Mouse (Mus musculus) Patski (cell line): Measurements from ENCODE around the gene Gm28308. TPM values are rescaled to one million over a fixed set of nuclear protein-coding genes. Genes with fewer than 3 reads are reported as not detected.

Experiments
- ATAC-seq: fragments of 100-300 bp; one replicate; pipeline ENCODE4 v1.8.0; 2021
- CTCF ChIA-PET: fragments of 350-600 bp; sonication (Branson Sonifier 250); formaldehyde crosslinking; loops from one replicate; lab custom pipeline; 2022; ENCODE audit warnings: inconsistent platforms; lab: Charles Lee
- POLR2A ChIA-PET: fragments of 350-600 bp; sonication (Branson Sonifier 250); formaldehyde crosslinking; loops from one replicate; lab custom pipeline; 2022; ENCODE audit warnings: antibody characterized with exemption, inconsistent platforms; lab: Charles Lee
- DNase-seq: peaks from one replicate; pipeline ENCODE4 v3.0.0-alpha.2; 2011; ENCODE audit warnings: low read depth, low spot score
- H3K27me3 ChIP-seq: fragments of 371-371 bp; one replicate; pipeline ENCODE4 v1.5.1; 2021
- CTCF ChIP-seq: fragments of 100-300 bp; IDR thresholded peaks from one replicate; pipeline ENCODE4 v1.5.1; 2021
- in situ Hi-C: fragments of 300-500 bp; cut with MboI; formaldehyde crosslinking; loops from 3 replicates; pipeline ENCODE4 v1.11.1; 2018; ENCODE audit warnings: low pct_unique_long_range_greater_than_20kb, mixed read lengths
- polyA plus RNA-seq: library from polyadenylated mRNA; unstranded; gene quantifications from one replicate; pipeline ENCODE4 v1.2.3, GENCODE M21; 2021

The Gm28308 gene
- polyA plus RNA-seq, 1 experiment from 2014 or later: 8.7 TPM

DNA sequence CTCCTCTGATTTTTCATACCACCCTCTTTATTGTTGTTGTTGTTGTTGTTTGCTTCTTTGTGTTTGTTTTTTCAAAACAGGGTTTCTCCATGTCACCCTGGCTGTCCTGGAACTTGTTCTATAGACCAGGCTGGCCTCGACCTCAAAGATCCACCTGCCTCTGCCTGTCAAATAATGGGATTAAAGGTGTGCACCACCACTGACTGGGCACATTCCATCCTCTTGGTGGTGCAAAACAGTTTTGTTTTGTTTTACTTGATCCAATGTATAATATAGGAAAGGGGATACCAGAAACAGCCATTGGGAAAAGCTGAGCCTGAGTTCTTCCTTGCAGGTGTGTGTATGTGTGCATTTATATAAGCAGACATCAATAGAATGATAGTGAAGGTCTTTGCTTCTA, 26.6 kb downstream of the Gm28308 start:
- in situ Hi-C loops: no loop called here
- DNase-seq (no peak), ATAC-seq (no peak)
- ChIA-PET POLR2A (no interaction called here), CTCF (interaction anchor here (1.2 to 1.8 kb wide), 2 partner anchors 18 to 185 kb away, joined by 3 to 6 read pairs; partner anchors contain the start of gene Hoxa5)
- TF ChIP-seq CTCF: no peak
- H3K27me3 ChIP-seq: no peaks in the 10 kb centered on the region

DNA sequence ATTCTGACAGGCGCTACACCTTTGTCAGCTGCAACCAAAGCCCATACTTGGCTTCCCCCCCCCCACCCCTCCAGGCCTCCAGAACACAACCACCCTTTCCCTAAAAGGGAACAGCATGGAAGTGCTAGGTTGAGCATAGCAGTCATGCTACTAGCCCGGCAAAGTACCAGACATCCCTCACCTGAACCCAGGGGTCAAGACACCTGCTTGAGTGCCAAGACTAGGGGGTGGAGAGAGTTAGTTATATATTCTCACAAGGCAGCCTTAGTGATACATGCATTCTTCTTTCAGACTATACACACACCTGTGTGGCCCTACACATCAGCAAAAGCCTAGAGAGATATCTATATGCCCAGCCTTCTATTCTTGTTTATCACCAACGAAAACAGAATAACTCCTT, 27.3 kb downstream of the Gm28308 start:
- ChIA-PET POLR2A (interaction anchor here (0.6 to 16.4 kb wide), 4 partner anchors 12 to 515 kb away, joined by 3 to 378 read pairs (median 3); partner anchors contain the start of genes Gm28308, Hoxa10, Hoxa3 and Hoxa6), CTCF (no interaction called here)
- H3K27me3 ChIP-seq: no peaks in the 10 kb centered on the region
- DNase-seq (no peak), ATAC-seq (no peak)
- in situ Hi-C loops: no loop called here
- no peak for TF ChIP-seq CTCF

- in situ Hi-C loops: no loop called here
- no peaks in the 10 kb centered on the region for H3K27me3 ChIP-seq
- CTCF ChIA-PET: interaction anchor here (1.6 kb wide), 1 partner anchor 10 kb away, joined by 5 read pairs; no protein-coding TSS in a partner anchor
- no peak for ATAC-seq
- DNase-seq: no peak
- TF ChIP-seq CTCF: no peak
- POLR2A ChIA-PET: interaction anchor here (0.6 to 16.4 kb wide), 4 partner anchors 13 to 516 kb away, joined by 3 to 378 read pairs (median 3); partner anchors contain the start of genes Gm28308, Hoxa10, Hoxa3 and Hoxa6
Measured at GRCm38 (mm10) chr6:52185222-52185621, 27.9 kb downstream of the Gm28308 start.

- no peak for DNase-seq
- TF ChIP-seq CTCF: no peak
- no peaks in the 10 kb centered on the region for H3K27me3 ChIP-seq
- in situ Hi-C loops: no loop called here
- CTCF ChIA-PET: interaction anchor here (0.9 to 1.8 kb wide), 6 partner anchors 10 to 54 kb away, joined by 3 to 5 read pairs (median 4); partner anchors contain the start of genes Hoxa5 and Hoxa7
- POLR2A ChIA-PET: interaction anchor here (0.7 to 16.4 kb wide), 5 partner anchors 20 to 155 kb away, joined by 3 to 378 read pairs (median 4); partner anchors contain the start of genes Gm28308, Hoxa10, Hoxa3 and Hoxa5
- no peak for ATAC-seq
Measured at GRCm38 (mm10) chr6:52184668-52185067, 28.5 kb downstream of the Gm28308 start.

- in situ Hi-C loops: no loop called here
- TF ChIP-seq CTCF: no peak
- no peak for DNase-seq
- POLR2A ChIA-PET: interaction anchor here (1.0 to 16.4 kb wide), 6 partner anchors 9 to 63 kb away, joined by 3 to 378 read pairs (median 4); partner anchors contain the start of genes Gm28308, Hoxa10, Hoxa11 and Hoxa3
- CTCF ChIA-PET: interaction anchor here (0.7 to 1.8 kb wide), 16 partner anchors 8 to 185 kb away, joined by 3 to 7 read pairs (median 4); partner anchors contain the start of genes Gm28308, Hoxa10, Hoxa3 and Hoxa5
- no peaks in the 10 kb centered on the region for H3K27me3 ChIP-seq
- peak; percentile 22 for ATAC-seq
Measured at GRCm38 (mm10) chr6:52183311-52184080, 29.6 kb downstream of the Gm28308 start.

DNA sequence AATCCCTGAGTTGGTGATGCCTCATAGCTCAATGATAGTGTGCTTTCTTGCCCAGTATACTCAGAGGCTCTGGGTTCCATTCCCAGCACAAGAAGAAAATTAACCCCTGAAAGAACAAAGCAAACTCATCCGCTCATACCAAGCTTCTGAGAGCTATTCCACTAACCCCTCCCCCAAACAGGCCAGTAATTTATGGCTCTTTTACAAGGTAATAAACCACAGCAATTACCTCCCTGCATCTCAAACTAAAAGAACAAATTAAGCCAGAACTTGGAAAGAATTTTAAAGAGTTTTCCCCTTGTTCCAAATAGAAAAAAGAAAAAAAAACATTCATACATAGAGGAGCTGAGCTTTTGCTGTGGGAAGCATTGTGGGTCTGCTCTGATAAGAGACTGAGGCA, 30.3 kb downstream of the Gm28308 start:
- in situ Hi-C loops: no loop called here
- H3K27me3 ChIP-seq: no peaks in the 10 kb centered on the region
- POLR2A ChIA-PET: interaction anchor here (0.9 to 16.4 kb wide), 6 partner anchors 8 to 63 kb away, joined by 3 to 378 read pairs (median 4); partner anchors contain the start of genes Gm28308, Hoxa10, Hoxa11 and Hoxa3
- ATAC-seq (no peak), DNase-seq (no peak)
- TF ChIP-seq CTCF: no peak
- CTCF ChIA-PET: interaction anchor here (1.3 to 1.8 kb wide), 5 partner anchors 21 to 184 kb away, joined by 4 to 5 read pairs (median 5); partner anchors contain the start of gene Hoxa5

DNA sequence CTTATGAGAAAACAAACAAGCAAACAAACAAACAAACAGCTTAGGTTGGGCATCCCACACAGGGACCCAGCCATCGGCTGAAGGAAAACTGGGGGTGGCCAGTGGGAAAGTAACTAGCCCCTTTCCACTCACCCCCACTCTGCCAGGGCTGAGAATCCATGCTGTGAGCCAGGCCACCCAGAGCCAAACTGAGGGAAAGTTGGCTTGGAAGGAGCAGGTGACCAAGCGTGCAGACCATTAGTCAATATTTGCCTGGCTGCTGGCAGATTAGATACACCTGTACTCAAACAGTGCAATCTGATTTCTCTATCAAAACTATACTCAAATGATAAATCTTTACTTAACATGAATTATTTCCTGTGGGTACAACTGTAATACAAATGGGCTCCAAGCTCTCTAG, 31.1 kb downstream of the Gm28308 start:
- CTCF ChIA-PET: interaction anchor here (1.3 to 1.6 kb wide), 2 partner anchors 23 to 180 kb away, joined by 4 read pairs; partner anchors contain the start of gene Hoxa5

GRCm38 (mm10) chr6:52180726-52181125, 32.4 kb downstream of the Gm28308 start:
- ChIA-PET CTCF (interaction anchor here (1.6 kb wide), 1 partner anchor 20 kb away, joined by 4 read pairs; no protein-coding TSS in a partner anchor), POLR2A (interaction anchor here (16.4 kb wide), 1 partner anchor 44 kb away, joined by 378 read pairs; the partner anchor contains the start of genes Gm28308, Hoxa10, Hoxa3 and Hoxa6)
- no peaks in the 10 kb centered on the region for H3K27me3 ChIP-seq
- DNase-seq: no peak
- no peak for TF ChIP-seq CTCF
- ATAC-seq: no peak
- in situ Hi-C loops: no loop called here

More for the DNA sequence above, 31.1 kb downstream of the Gm28308 start:
- TF ChIP-seq CTCF: no peak
- in situ Hi-C loops: no loop called here
- no peaks in the 10 kb centered on the region for H3K27me3 ChIP-seq
- POLR2A ChIA-PET: interaction anchor here (0.6 to 16.4 kb wide), 6 partner anchors 7 to 1406 kb away, joined by 3 to 378 read pairs (median 4); partner anchors contain the start of genes Gm28308, Hoxa10, Hoxa3 and Hoxa6
- DNase-seq (no peak), ATAC-seq (no peak)

DNA sequence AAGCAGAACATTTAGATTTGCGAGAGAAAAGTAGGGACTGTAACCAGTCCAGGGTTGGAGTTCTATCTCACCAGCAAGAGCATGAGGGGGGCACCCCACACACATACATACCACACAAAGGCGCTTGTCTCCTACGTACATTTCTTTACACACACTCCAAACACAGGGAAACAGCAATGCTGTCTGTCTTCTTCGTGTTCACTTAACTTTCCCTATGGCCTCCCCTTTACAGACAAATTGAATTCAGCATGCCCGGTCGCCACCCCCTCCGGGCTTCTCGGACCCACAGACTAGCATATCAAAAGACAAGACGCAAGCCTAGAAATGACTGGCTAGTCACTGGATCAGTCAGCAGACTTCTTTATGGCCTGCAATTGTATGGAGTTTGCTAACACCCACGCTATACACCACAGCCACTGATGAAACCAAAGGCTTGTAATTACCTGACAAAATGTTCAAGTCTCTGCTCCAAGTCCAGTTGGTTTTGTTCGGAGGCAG, 32.9 kb downstream of the Gm28308 start:
- in situ Hi-C loops: no loop called here
- ATAC-seq (no peak), DNase-seq (no peak)
- CTCF ChIA-PET: interaction anchor here (0.7 to 1.6 kb wide), 3 partner anchors 20 to 30 kb away, joined by 3 to 4 read pairs (median 3); no protein-coding TSS in a partner anchor
- POLR2A ChIA-PET: interaction anchor here (1.4 to 16.4 kb wide), 3 partner anchors 12 to 179 kb away, joined by 6 to 378 read pairs (median 6); partner anchors contain the start of genes Gm28308, Hoxa10, Hoxa3 and Hoxa4
- no peaks in the 10 kb centered on the region for H3K27me3 ChIP-seq
- TF ChIP-seq CTCF: no peak
